Mouse (Mus musculus): ENCODE results near the gene Atmin.

DNA sequence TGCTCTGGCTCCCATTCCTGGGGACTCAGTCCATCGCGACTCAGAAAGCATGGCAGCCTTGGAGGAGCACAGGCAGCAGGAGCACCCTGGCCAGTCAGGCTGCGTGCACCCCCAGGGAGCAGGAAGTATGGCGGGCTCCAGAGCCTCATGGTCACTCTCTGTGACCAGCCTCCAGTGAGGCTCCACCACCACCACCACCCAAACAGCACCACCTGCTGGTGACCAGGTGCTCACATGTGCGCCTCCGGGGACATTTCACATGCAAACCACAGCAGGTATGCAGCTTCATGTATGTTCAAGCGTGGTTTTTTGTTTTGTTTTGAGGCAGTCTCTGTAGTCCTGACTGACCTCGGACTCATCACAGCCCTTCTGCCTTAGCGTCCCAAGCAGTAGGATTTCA is 15.3 kb upstream of the Atmin start:
- TF ChIP-seq HCFC1 (IDR thresholded peaks at IDR 0.05; ENCODE audit: borderline replicate concordance, insufficient read depth, low read length) (no peak), ZC3H11A (IDR thresholded peaks at IDR 0.05; ENCODE audit: borderline replicate concordance, low read depth, low read length) (no peak), CHD2 (IDR thresholded peaks at IDR 0.05; ENCODE audit: low read depth, low read length) (no peak), ZNF384 (IDR thresholded peaks at IDR 0.05; ENCODE audit: low read depth, low read length) (no peak), MAFK (IDR thresholded peaks at IDR 0.05; ENCODE audit: insufficient read depth, low read depth, low read length) (no peak)
